ENCODE assay signal across 26 mouse cellular contexts in genomic region chr4:118196185-118196584, GRCm38 (mm10). TPM values are rescaled to one million over a fixed set of nuclear protein-coding genes. Genes with fewer than 3 reads are reported as not detected.
A peak's percentile ranks its signal among the peaks of the same experiment; 100 is the strongest.
DNase-seq lines count a peak whose midpoint lies in the region; ATAC-seq and TF ChIP-seq lines count a peak whose summit lies in the region.
"Had no signal": no experiment of that assay in that cellular context is flagged by ENCODE, and none has a peak within 500 bp of the region (broad histone marks: within the 10 kb centered on the region; RNA-seq: fewer than 3 reads in every experiment).

No protein-coding gene starts in this region.

- WGBS in heart, embryonic 12.5 days: 43% methylated on average over 10 of the region's 10 CpGs
- 38% methylated on average over 10 of the region's 10 CpGs for WGBS in heart, postnatal 0 days
- WGBS in intestine, postnatal 0 days: 79% methylated on average over 10 of the region's 10 CpGs

- H3K9me3 ChIP-seq in heart, embryonic 12.5 days (replicated peaks): no peaks in the 10 kb centered on the region
- no peaks in the 10 kb centered on the region for H3K9me3 ChIP-seq in heart, postnatal 0 days (replicated peaks; ENCODE audit: control insufficient read depth, low read length)
- no peaks in the 10 kb centered on the region for H3K9me3 ChIP-seq in intestine, postnatal 0 days (ENCODE audit: control insufficient read depth)
- H3K9me3 ChIP-seq: embryonic facial prominence, embryonic 10.5 days; forebrain, embryonic 10.5 days; G1E; hindbrain, embryonic 10.5 days; intestine, embryonic 15.5 days; kidney, embryonic 15.5 days; neural tube, embryonic 12.5 days had no signal

- DNase-seq in gastrocnemius, adult 2 months: no peak
- no peak for DNase-seq in gastrocnemius, postnatal 14 days
- DNase-seq in right cerebral cortex, adult 18-20 months: peak; percentile 40
- DNase-seq in right cerebral cortex, postnatal 25 days: no peak
- DNase-seq in heart, postnatal 0 days (ENCODE audit: low spot score): peak; percentile 24
- DNase-seq in retina, embryonic 14.5 days (ENCODE audit: low spot score): no peak
- DNase-seq: adrenal gland, postnatal 36 days; B cell, adult 2 months; cerebellum, adult 11-12 months; cerebellum, postnatal 10 days; kidney, postnatal 36 days; lung, postnatal 4 days; midbrain, embryonic 14.5 days; retina, postnatal 1 day had no signal

- H3K27ac ChIP-seq in gastrocnemius, adult 2 months: 0 out of 2 replicates have a peak overlapping the region, but pooled peaks have one; percentile 20
- 0 out of 2 replicates have a peak overlapping the region, but pooled peaks have one; percentile 28 for H3K27ac ChIP-seq in heart, embryonic 12.5 days (ENCODE audit: poor library complexity, severe bottlenecking)
- no peak overlapping the region for H3K27ac ChIP-seq in heart, postnatal 0 days (ENCODE audit: low read depth)
- H3K27ac ChIP-seq in intestine, postnatal 0 days (ENCODE audit: low read depth, low read length): no peak overlapping the region
- H3K27ac ChIP-seq: embryonic facial prominence, embryonic 10.5 days; forebrain, embryonic 10.5 days; hindbrain, embryonic 10.5 days; intestine, embryonic 15.5 days; kidney, embryonic 15.5 days; left cerebral cortex, adult 2 months; neural tube, embryonic 12.5 days had no signal

- no peak overlapping the region for H3K4me3 ChIP-seq in gastrocnemius, adult 2 months
- 0 out of 2 replicates have a peak overlapping the region, but pooled peaks have one; percentile 2 for H3K4me3 ChIP-seq in heart, embryonic 12.5 days
- H3K4me3 ChIP-seq in heart, postnatal 0 days (ENCODE audit: low read depth, low read length): no peak overlapping the region
- no peak overlapping the region for H3K4me3 ChIP-seq in intestine, postnatal 0 days (ENCODE audit: low read depth, low read length)
- H3K4me3 ChIP-seq: embryonic facial prominence, embryonic 10.5 days; forebrain, embryonic 10.5 days; hindbrain, embryonic 10.5 days; intestine, embryonic 15.5 days; kidney, embryonic 15.5 days; left cerebral cortex, adult 2 months; neural tube, embryonic 12.5 days had no signal

- intact Hi-C loops in gastrocnemius, adult 2 months (cut with DNase I): no loop called here
- intact Hi-C loops in gastrocnemius, postnatal 14 days (cut with DNase I; ENCODE audit: low total_unique reads): no loop called here

- no peak overlapping the region for H3K4me2 ChIP-seq in heart, embryonic 12.5 days
- H3K4me2 ChIP-seq in heart, postnatal 0 days (ENCODE audit: low read depth, low read length): 0 out of 2 replicates have a peak overlapping the region, but pooled peaks have one; percentile 5
- H3K4me2 ChIP-seq in intestine, postnatal 0 days (replicated peaks; ENCODE audit: low read depth): no peak overlapping the region
- H3K4me2 ChIP-seq: intestine, embryonic 15.5 days; kidney, embryonic 15.5 days; neural tube, embryonic 12.5 days had no signal

- no peaks in the 10 kb centered on the region for H3K27me3 ChIP-seq in heart, embryonic 12.5 days (replicated peaks)
- no peaks in the 10 kb centered on the region for H3K27me3 ChIP-seq in heart, postnatal 0 days (ENCODE audit: control insufficient read depth, insufficient read depth, low read length)
- no peaks in the 10 kb centered on the region for H3K27me3 ChIP-seq in intestine, postnatal 0 days (replicated peaks; ENCODE audit: control insufficient read depth, insufficient read depth, low read length)
- H3K27me3 ChIP-seq: intestine, embryonic 15.5 days; kidney, embryonic 15.5 days; neural tube, embryonic 12.5 days; Patski had no signal

- H3K36me3 ChIP-seq in heart, embryonic 12.5 days: no peaks in the 10 kb centered on the region
- H3K36me3 ChIP-seq in heart, postnatal 0 days (replicated peaks; ENCODE audit: control insufficient read depth, insufficient read depth, low read length): no peaks in the 10 kb centered on the region
- H3K36me3 ChIP-seq in intestine, postnatal 0 days (ENCODE audit: control insufficient read depth, insufficient read depth): no peaks in the 10 kb centered on the region
- H3K36me3 ChIP-seq: embryonic facial prominence, embryonic 10.5 days; forebrain, embryonic 10.5 days; G1E; hindbrain, embryonic 10.5 days; intestine, embryonic 15.5 days; kidney, embryonic 15.5 days; neural tube, embryonic 12.5 days had no signal

- no peak for ATAC-seq in heart, embryonic 12.5 days (ENCODE audit: insufficient number of reproducible peaks, low FRiP score)
- ATAC-seq in heart, postnatal 0 days (ENCODE audit: insufficient read depth, low read depth): no peak
- no peak for ATAC-seq in intestine, postnatal 0 days
- ATAC-seq: hindbrain, embryonic 16.5 days; intestine, embryonic 15.5 days; Patski had no signal

- no peak for TF ChIP-seq EP300 in heart, postnatal 0 days (IDR thresholded peaks at IDR 0.05; ENCODE audit: low read depth)

- H3K9ac ChIP-seq in heart, embryonic 12.5 days: no peak overlapping the region
- no peak overlapping the region for H3K9ac ChIP-seq in heart, postnatal 0 days (replicated peaks; ENCODE audit: low read depth, low read length)
- H3K9ac ChIP-seq in intestine, postnatal 0 days (ENCODE audit: low read depth, low read length): no peak overlapping the region
- H3K9ac ChIP-seq: intestine, embryonic 15.5 days; kidney, embryonic 15.5 days; neural tube, embryonic 12.5 days had no signal

- peaks cover 6% of the 10 kb centered on the region; the same call in 1 of the 2 replicates for H3K4me1 ChIP-seq in heart, embryonic 12.5 days (replicated peaks)
- no peaks in the 10 kb centered on the region for H3K4me1 ChIP-seq in heart, postnatal 0 days (ENCODE audit: control insufficient read depth, insufficient read depth)
- no peaks in the 10 kb centered on the region for H3K4me1 ChIP-seq in intestine, postnatal 0 days (replicated peaks; ENCODE audit: control insufficient read depth, insufficient read depth, low read length)
- H3K4me1 ChIP-seq: forebrain, embryonic 10.5 days; intestine, embryonic 15.5 days; kidney, embryonic 15.5 days; neural tube, embryonic 12.5 days had no signal

- TF ChIP-seq CTCF in gastrocnemius, adult 2 months (IDR thresholded peaks at IDR 0.05): no peak
- no peak for TF ChIP-seq CTCF in heart, postnatal 0 days (IDR thresholded peaks at IDR 0.05; ENCODE audit: low read depth)
- TF ChIP-seq CTCF in intestine, postnatal 0 days (IDR thresholded peaks at IDR 0.05; ENCODE audit: low read depth): no peak

RNA-seq across cellular contexts. Expression of gene Kdm4a, which starts 16.3 kb away (rescaled TPM):
- total RNA-seq in gastrocnemius, adult 2 months (2021): 10 to 100 TPM; 18.0 to 34.4 TPM
- total RNA-seq in gastrocnemius, postnatal 14 days (2021): 10 to 100 TPM; 21.4 to 26.2 TPM
- polyA plus RNA-seq in heart, embryonic 12.5 days (2016; fragmentation: Nextera tagmentation; extraction: Ambion mirVana): 26.8 and 27.5 TPM in 2 replicates
- total RNA-seq in heart, postnatal 0 days (2014; rRNA removed; ENCODE audit: low replicate concordance): 30.0 and 45.5 TPM in 2 replicates
- 15.3 and 17.8 TPM in 2 replicates for polyA plus RNA-seq in heart, postnatal 0 days (2015; fragmentation: Nextera tagmentation; extraction: Ambion mirVana)
- 11.6 and 13.1 TPM in 2 replicates for polyA plus RNA-seq in intestine, postnatal 0 days (2015; fragmentation: Nextera tagmentation; extraction: Ambion mirVana)

Comparison
In these comparisons a context has a peak if more than half of its experiments do, and no peak if none do; other contexts are left out.
1. DNase-seq: peak in right cerebral cortex, adult 18-20 months (single experiment) and heart, postnatal 0 days (single experiment); none in gastrocnemius, adult 2 months (single experiment), gastrocnemius, postnatal 14 days (single experiment), right cerebral cortex, postnatal 25 days (single experiment) and retina, embryonic 14.5 days (single experiment).
2. H3K27ac ChIP-seq: peak in gastrocnemius, adult 2 months (single experiment) and heart, embryonic 12.5 days (single experiment); none in heart, postnatal 0 days (single experiment) and intestine, postnatal 0 days (single experiment).